Mouse (Mus musculus): ENCODE data around the gene Ralgds. TPM values are rescaled to one million over a fixed set of nuclear protein-coding genes. Genes with fewer than 3 reads are reported as not detected.
"Not testable (repeated sequence)": the region's sequence is repeated elsewhere in the genome, so short reads cannot be mapped to it uniquely, and the experiment has no call there.

Gene Ralgds
- total RNA-seq, 2 experiments from 2014 or later: 2.1 to 4.6 TPM

- no peak for ATAC-seq (replicated peaks; ENCODE audit: poor library complexity, severe bottlenecking)
Observed at GRCm38 (mm10) chr2:28502987-28503386, 9.9 kb upstream of the Ralgds start.

- no peak for ATAC-seq (replicated peaks; ENCODE audit: poor library complexity, severe bottlenecking)
Observed at GRCm38 (mm10) chr2:28504676-28505075, 8.2 kb upstream of the Ralgds start.

GRCm38 (mm10) chr2:28505795-28506194, 7.1 kb upstream of the Ralgds start, which contains the start of gene Gm10134:
Gm10134 (plus strand) TSS chr2:28506095.
- ATAC-seq (replicated peaks; ENCODE audit: poor library complexity, severe bottlenecking): no peak

- ATAC-seq (replicated peaks; ENCODE audit: poor library complexity, severe bottlenecking): no peak
Observed at GRCm38 (mm10) chr2:28506291-28506690, 6.6 kb upstream of the Ralgds start.

GRCm38 (mm10) chr2:28511600-28511999, 1.3 kb upstream of the Ralgds start:
- not testable (repeated sequence) for ATAC-seq (replicated peaks; ENCODE audit: poor library complexity, severe bottlenecking)

- no peak for ATAC-seq (replicated peaks; ENCODE audit: poor library complexity, severe bottlenecking)
Observed at GRCm38 (mm10) chr2:28513431-28514370, 776 bp downstream of the Ralgds start.

- peak; percentile 67 for ATAC-seq (replicated peaks; ENCODE audit: poor library complexity, severe bottlenecking)
Observed at GRCm38 (mm10) chr2:28514489-28514888, 1.6 kb downstream of the Ralgds start.

GRCm38 (mm10) chr2:28517206-28517909, 4.4 kb downstream of the Ralgds start:
- peak; percentile 67 for ATAC-seq (replicated peaks; ENCODE audit: poor library complexity, severe bottlenecking)

- ATAC-seq (replicated peaks; ENCODE audit: poor library complexity, severe bottlenecking): no peak
Observed at GRCm38 (mm10) chr2:28518231-28518630, 5.3 kb downstream of the Ralgds start.

- no peak for ATAC-seq (replicated peaks; ENCODE audit: poor library complexity, severe bottlenecking)
Observed at GRCm38 (mm10) chr2:28520581-28520980, 7.7 kb downstream of the Ralgds start.

GRCm38 (mm10) chr2:28521571-28522151, 8.7 kb downstream of the Ralgds start:
- ATAC-seq (replicated peaks; ENCODE audit: poor library complexity, severe bottlenecking): no peak

GRCm38 (mm10) chr2:28522166-28522565, 9.2 kb downstream of the Ralgds start:
- ATAC-seq (replicated peaks; ENCODE audit: poor library complexity, severe bottlenecking): no peak

GRCm38 (mm10) chr2:28523643-28524117, 10.8 kb downstream of the Ralgds start:
- ATAC-seq (replicated peaks; ENCODE audit: poor library complexity, severe bottlenecking): peak; percentile 73

GRCm38 (mm10) chr2:28524406-28524805, 11.5 kb downstream of the Ralgds start:
- no peak for ATAC-seq (replicated peaks; ENCODE audit: poor library complexity, severe bottlenecking)

GRCm38 (mm10) chr2:28525219-28525942, 12.5 kb downstream of the Ralgds start:
- peak; percentile 41 for ATAC-seq (replicated peaks; ENCODE audit: poor library complexity, severe bottlenecking)

- ATAC-seq (replicated peaks; ENCODE audit: poor library complexity, severe bottlenecking): peak; percentile 51
Observed at GRCm38 (mm10) chr2:28525943-28526876, 13.3 kb downstream of the Ralgds start.

- no peak for ATAC-seq (replicated peaks; ENCODE audit: poor library complexity, severe bottlenecking)
Observed at GRCm38 (mm10) chr2:28527436-28528353, 14.8 kb downstream of the Ralgds start.

- no peak for ATAC-seq (replicated peaks; ENCODE audit: poor library complexity, severe bottlenecking)
Observed at GRCm38 (mm10) chr2:28528354-28528730, 15.4 kb downstream of the Ralgds start.
